Mouse (Mus musculus) megakaryocyte progenitor cell, adult 5-6 weeks (primary cell): Measurements from ENCODE around the gene Sorcs3. TPM values are rescaled to one million over a fixed set of nuclear protein-coding genes. Genes with fewer than 3 reads are reported as not detected.

ENCODE experiments used
- ATAC-seq: replicated peaks from 2 replicates; pipeline ENCODE4 v1.8.0; 2016; ENCODE audit warnings: mild to moderate bottlenecking, moderate TSS enrichment, inconsistent platforms; ENCODE audit not compliant: poor library complexity
- total RNA-seq, 2 experiments: library from RNA; stranded (forward) in 1 of 2; stranded (reverse) in 1 of 2; fragments of 157-497, 149-512 nt in 1 of 2; fragments of 200-1000 nt in 1 of 2; gene quantifications; 2 replicates each; pipeline versions ENCODE4 v1.2.3 to v1.2.4; 2015 to 2017

The Sorcs3 gene
- total RNA-seq, 2 experiments from 2014 or later: 0.21 TPM; not detected in 1

- ATAC-seq: no peak
Observed at GRCm38 (mm10) chr19:48815064-48815463, 609.2 kb downstream of the Sorcs3 start.

- ATAC-seq: no peak
Observed at GRCm38 (mm10) chr19:48820493-48821282, 614.9 kb downstream of the Sorcs3 start.

GRCm38 (mm10) chr19:48821283-48821715 lies 615.5 kb downstream of the Sorcs3 start:
- no peak for ATAC-seq

- no peak for ATAC-seq
Observed at GRCm38 (mm10) chr19:48834342-48834741, 628.5 kb downstream of the Sorcs3 start.

- ATAC-seq: no peak
Observed at GRCm38 (mm10) chr19:48839418-48839817, 633.6 kb downstream of the Sorcs3 start.

- no peak for ATAC-seq
Observed at GRCm38 (mm10) chr19:48847700-48848099, 641.9 kb downstream of the Sorcs3 start.

- ATAC-seq: no peak
Observed at GRCm38 (mm10) chr19:48850466-48850865, 644.6 kb downstream of the Sorcs3 start.
